Mouse (Mus musculus) gastrocnemius, postnatal 25 days (tissue): ENCODE data around the gene H2-K1. TPM values are rescaled to one million over a fixed set of nuclear protein-coding genes. Genes with fewer than 3 reads are reported as not detected.
"Not testable (repeated sequence)": the region's sequence is repeated elsewhere in the genome, so short reads cannot be mapped to it uniquely, and the experiment has no call there.

Experiments
- DNase-seq: peaks from one replicate; pipeline ENCODE4 v3.0.0; 2022
- total RNA-seq, 2 experiments: library from RNA; stranded (reverse); gene quantifications; 1 replicate in 1 of 2; 2 replicates in 1 of 2; pipeline ENCODE4 v1.2.3; 2021

H2-K1 gene
- total RNA-seq, 2 experiments from 2014 or later, result 22.8 to 48.2 TPM

DNA sequence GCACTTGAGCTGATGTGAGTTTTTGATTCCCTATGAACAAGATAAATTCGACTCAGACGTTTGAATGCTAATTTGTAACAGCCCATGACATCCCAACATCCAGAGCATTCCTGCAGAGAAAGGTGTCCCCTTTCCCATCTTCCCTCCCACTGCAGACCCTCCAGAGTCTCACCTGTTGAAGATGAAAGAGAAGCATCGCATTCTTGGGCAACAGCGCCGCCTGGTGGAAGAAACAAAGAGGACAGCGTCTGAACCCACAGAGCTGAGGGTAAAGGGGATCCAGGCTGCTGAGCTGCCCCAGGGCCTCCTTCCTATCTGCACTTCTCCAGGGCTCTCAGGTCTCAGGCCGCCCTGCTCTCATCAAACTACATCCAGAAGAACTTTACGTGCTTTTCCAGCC lies 18.0 kb downstream of the H2-K1 start:
- DNase-seq, result not testable (repeated sequence)

DNA sequence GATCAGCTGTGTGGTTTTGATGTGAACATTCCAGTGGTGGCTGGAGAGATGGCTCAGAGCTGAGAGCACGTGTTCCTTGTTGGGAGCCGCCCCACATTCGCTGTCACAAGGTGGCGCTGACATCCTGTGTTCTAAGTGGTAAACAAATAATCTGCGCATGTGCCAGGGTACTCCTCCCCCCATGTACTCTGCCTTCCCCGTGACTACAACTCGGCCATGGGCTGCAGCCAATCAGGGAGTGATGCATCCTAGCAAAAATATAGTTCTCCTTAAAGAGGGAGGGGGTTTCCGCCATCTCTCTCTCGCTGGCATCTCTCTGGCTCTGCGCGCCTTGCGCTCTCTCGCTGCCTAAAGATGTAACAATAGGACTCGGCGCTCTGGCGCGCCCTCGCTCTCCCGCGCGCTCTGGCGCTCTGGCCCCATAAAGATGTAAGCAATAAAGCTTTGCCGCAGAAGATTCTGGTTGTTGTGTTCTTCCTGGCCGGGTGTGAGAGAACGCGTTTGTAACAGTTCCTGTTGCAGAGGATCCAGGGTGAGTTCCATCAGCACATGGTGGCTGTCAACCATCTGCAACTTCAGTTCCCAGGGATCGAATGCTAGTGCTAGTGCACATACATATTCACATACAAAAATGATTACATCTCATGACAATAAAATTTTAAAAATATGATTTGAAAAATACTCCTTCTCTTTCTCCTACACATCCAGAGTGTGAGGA lies 18.8 kb downstream of the H2-K1 start:
- DNase-seq, result peak; percentile 86

DNA sequence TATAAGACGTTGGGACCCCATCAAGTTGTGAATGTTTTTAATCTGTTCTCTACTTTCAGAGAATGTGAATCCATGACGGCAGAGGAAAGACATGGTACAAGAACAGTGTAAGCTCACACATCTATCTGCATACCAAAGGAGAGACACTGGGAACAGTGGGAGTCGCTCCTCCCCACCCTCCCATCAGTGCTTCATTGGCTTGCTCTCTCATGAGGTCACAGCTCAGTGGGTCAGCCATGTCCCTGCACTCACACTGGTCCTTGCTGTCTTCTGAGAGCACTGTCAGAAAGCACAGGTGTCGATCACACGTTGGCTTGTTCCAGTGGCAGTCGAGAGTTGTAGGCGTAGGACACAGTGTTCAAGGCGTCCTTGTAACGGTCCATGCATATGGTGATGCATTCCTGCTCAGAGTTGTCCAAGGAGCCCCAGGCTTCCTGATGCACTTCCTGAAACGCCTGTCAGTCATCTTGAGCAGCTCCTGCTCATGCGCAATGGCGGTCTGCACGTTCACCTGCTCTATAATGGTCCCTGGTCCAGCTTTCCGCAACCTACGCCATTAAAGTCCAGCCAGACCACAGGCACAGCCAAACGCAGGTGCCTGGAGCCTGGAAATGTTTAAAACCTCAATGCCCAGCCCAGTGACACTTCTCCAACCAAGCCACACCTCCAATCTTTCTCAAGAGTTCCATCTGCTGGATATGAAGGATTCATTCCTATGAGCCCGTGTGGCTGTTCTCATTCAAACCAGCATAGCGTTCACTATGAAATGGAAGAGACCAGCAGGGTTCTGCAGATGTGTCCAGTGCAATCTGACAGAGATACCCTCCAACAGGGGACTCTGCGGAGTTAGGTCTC lies 19.7 kb downstream of the H2-K1 start:
- no peak for DNase-seq

DNA sequence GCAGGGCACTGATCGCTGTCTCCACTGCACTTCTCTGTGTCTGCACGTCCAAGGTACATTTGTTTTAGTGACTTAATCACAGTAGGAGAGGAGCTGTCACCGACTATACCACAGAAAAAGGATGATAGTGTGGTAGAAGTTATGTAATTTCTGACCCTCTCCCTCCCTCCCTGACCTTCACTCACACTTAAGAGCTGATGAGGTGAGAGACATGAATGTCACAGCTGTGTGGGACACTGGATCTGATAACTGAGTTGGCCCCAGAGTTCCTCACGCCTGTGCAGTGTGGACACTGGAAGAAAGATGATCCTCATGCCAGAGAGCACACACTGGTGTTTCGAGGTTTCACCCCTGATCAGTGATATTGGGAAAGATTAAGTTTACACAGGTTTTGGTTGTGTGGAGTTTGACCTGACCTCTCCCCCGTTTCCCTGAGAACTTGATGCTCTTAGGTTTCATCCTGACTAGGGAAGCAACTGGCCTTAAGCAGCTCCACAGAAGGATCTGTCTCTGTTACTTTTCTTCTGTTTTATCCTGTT lies 20.6 kb downstream of the H2-K1 start:
- no peak for DNase-seq

DNA sequence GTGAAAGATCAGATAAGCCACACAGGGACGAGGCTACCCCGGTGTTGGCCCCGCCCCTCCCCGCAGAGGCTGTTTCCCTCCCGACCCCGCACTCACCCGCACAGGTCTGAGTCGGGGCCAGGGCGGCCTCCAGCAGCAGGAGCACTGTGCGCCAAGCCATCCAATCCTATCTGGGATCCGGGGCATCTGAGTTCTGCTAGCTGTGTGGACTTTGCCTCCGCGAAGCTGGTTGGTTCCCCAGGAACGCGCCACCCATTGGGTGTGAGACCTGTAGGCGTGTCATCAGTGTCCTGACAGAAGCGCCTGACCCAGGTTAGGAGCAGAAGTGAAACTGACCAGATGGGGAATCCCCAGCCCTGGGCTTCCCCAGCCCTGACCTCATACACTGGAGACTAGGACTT lies 21.5 kb downstream of the H2-K1 start:
- peak; percentile 82 for DNase-seq

DNA sequence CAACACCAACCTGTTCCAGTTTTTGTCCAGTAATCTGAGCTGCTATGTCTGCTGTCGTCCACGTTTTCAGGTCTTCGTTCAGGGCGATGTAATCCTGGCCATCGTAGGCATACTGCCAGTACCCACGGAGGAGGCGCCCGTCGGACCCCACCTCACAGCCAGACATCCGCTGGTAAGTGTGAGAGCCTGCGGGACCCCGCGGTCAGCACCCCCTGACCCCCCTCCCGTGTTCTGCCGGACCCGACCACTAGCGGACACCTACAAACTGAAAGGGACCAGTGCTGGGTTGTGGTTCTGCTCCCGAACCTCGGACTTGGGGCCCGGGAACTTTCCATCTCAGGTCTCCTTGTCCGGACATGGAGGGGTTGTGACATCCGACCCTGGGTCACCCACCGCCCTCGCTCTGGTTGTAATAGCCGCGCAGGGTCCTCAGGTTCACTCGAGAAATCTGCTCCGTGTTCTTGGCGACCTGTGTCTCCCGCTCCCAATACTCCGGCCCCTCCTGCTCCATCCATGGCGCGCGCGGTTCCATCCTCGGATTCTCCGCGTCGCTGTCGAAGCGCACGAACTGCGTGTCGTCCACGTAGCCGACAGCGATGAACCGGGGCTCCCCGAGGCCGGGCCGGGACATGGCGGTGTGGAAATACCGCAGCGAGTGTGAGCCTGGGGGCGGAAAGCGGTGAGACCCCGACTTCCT lies 22.1 kb downstream of the H2-K1 start:
- DNase-seq, result no peak

DNA sequence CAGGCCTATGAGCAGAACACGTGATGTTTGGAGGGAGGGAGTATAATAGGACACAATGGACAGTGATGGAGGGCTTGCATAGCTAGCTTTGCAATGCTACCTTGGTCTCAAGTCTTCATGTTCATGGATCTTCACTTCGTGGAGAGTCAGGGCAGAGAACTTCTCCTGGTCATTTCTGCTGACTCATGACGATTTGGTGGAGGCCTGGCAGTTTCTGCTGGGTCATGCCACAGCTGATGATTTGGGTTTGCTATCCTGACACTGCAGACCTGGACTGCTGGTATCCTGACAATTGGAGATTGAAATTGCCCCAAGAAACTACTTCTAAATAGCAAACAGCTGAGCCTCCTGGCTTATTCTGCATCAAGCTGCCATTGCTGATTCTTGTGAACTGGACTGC lies 26.6 kb downstream of the H2-K1 start:
- no peak for DNase-seq

DNA sequence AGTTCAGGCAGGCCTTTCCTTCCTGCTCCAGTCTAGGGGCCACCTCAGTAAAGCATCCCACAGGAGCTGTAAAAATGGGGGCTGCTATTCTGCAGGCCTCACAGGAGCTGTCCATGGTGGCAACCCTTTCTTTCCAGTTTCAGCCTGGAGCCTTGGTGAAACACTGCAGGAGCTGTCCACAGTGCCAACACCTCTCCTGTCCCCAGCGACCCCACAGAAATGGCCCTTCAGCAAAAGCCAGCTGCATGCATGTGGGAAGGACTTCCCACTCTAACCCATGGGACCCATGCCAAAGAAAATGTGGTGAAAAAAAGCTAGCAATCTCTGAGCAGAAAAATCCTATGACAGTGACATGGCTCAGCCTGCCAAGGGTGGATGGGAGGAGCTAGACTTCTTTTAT lies 27.5 kb downstream of the H2-K1 start:
- DNase-seq, result no peak

DNA sequence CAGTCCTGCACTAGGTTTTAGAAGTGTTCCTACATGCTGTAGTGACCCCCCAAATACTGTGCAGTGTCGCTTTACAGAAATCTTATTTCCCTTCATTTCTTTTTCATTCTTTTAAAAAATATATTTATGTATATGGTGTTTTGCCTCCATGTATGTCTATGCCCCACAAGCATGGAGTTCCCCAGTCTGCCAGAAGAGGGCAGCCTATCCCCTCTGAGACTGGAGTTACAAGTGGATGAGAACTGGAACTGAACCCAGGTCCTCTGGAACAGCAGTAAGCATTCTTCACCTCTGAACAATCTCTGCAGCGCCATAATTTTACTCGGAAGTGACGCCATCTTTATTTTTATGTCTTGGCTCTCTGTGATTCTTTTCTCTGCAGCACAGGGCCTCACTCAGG lies 30.8 kb downstream of the H2-K1 start:
- no peak for DNase-seq

DNA sequence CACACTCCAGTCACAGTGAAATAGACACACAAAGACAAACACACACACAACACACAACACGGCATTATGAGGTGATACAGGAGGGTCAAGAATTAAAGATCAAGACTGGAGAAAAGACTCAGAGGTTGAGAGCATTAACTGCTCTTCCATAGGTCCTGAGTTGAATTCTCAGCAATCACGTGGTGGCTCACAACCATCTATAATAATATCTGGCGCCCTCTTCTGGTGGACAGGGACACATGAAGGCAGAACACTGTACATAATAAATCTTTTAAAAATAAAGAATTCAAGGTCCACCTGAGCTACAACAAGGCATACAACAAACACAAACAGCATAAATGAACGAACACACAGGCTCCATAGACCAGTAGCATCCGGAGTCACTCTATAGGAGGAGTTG lies 31.2 kb downstream of the H2-K1 start:
- no peak for DNase-seq

DNA sequence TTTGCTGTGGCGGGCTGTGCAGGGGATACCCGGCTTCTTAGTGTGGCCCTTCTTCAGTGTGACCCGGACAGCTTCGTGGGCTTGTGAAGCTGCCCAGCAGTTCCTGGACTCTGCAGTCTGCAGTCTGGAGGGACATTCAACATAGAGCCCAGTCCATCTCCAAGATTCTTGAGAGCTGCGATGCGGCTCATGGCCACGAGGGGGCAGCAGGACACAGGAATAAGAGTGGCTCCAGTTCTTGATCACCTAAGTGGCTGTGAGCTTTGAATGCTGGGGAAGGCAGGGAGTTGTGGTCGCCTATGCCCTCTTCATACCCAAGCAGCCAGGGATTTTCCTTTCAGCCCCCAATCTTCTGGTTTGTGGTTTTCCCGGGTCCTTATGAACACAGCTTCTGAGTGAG lies 31.7 kb downstream of the H2-K1 start:
- no peak for DNase-seq

DNA sequence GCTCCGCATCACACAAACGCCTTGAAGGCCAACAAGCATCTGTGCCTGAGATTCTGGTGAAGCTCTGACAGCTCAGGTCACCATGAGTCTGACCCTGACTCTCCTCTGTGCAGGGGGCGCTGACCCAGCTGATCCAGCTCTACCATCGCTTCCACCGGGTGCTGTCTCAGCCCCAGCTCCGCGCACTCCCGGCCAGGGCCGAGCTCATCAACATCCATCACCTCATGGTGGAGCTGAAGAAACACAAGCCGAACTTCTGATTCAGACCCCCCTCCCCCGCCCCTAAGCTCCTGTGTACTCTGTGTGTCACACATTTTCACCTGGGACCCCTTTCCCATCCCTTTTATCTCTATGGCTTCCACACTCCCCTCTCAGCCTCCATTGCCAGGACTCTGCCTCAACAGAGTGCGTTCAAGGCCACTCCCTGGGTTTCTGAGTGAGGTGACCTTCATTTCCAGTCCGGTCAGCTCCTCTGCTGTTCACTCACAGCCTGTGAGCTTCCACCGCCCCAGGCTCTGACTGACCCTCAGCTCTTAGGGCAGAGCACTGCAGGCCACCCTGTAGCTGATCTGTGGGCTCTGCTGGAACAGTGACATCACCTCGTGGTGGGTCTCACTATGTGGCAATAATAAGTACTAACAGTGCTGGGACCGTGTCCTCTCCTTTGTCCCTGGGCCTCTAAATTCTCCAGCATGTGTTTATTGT lies 34.1 kb downstream of the H2-K1 start:
- DNase-seq, result no peak

DNA sequence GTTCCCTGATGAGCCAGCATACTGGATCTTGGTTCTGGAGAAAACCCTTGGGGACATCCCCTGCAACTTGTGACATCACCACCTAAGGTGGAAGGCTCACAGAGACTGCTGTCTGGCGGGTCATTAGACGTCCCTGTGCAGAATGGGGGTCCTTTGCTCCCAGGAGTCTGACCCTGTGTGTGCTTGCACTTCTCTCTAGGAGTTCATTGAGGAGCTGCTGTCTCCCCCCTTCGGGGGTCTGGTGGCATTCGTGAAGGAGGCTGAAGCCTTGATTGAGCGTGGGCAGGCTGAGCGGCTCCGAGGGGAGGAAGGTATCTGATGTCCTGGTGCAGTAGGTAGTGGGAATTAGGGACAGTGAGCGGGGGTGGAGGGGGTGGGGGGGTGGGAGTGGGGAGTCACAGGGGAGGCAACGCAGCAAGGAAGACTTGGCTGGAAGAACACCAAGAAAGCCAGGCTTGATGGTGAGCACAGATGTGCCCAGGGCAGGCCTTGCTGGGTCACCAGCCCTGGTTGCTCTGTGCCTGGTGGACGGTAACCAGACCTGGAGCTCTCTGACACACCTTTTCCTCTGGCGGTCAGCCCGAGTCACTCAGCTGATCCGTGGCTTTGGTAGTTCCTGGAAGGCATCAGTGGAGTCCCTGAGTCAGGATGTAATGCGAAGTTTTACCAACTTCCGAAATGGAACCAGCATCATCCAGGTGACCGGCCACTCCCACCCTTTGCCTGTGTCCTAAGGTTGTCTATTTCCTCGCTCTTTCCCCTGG lies 34.9 kb downstream of the H2-K1 start:
- DNase-seq, result no peak

DNA sequence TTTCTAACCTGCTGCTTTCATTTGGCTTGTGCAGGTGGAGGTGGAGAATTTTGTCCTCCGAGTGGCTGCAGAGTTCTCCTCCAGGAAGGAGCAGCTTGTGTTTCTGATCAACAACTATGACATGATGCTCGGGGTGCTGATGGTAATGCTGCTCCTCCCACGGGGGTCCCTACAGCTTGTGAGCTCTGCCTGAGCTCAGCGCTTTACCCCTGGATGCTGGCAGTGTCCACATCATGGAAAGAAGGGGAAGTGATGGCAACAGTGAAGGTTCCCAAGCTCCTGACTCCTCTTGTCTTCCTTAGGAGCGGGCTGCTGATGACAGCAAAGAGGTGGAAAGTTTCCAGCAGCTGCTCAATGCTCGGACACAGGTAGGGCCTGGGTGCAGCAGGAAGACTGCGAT lies 37.3 kb downstream of the H2-K1 start:
- DNase-seq, result no peak

DNA sequence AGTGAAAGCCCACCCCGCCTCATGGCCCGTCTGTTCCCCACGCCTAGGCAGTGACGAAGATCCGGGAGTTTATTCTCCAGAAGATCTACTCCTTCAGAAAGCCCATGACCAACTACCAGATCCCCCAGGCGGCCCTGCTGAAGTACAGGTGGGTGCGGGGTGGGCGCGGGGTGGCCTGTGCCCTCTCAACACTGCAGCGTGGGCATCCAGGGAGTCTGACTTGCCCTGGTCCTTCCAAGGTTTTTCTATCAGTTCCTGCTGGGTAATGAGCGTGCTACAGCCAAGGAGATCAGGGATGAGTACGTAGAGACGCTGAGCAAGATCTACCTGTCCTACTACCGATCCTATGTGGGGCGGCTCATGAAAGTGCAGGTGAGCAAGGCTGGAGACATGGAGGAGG lies 40.2 kb downstream of the H2-K1 start:
- no peak for DNase-seq

DNA sequence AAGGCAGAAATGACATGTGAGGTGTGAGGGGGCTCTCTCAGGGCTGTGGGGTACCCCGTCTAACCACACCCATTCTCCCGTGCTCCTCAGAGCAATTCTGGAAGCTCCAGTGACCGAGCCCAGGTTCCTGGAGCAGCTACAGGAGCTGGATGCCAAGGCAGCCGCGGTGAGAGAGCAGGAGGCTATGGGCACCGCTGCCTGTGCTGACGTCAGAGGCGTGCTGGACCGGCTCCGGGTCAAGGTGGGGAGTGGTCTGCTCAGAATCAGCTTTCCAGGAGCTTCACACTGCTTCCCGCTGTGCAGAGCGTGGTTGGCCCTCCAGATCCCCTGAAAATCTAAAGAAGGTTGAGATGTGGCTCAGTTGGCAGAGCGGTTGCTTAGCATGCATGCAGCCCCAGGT lies 41.0 kb downstream of the H2-K1 start:
- no peak for DNase-seq

DNA sequence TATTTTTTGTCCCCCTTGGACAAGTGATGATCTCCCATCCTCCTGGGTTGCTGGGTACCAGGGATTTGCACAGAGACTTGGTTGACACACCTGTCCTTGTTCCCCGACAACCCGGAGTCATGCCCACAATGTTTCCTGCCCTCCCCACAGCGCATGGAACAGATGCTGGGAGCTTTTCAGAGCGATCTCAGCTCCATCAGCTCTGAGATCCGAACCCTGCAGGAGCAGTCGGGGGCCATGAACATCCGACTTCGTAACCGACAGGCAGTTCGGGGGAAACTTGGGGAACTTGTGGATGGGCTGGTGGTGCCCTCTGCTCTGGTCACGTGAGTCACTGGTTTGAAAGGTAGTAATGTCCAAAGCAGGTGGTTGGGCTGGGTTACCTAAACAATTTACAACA lies 41.7 kb downstream of the H2-K1 start:
- DNase-seq, result no peak

DNA sequence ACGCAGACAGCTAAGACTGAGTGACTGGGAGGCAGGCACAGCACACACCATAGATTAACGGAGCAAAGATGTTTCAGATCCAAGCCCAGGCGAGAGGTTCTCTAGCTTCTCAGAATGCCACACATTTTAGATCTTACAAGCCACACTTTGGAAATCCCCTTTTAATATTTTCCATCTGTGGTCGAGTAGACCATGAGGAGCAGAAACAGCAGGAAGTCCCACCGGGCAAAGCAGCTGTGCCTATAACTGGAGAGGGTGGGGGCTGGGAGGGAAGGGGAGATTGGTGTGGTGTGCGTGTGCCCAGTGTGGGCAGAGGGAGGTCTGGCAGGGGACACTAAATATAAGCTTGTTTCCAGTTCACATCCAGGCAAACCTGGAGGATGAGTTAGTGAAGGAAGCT lies 42.7 kb downstream of the H2-K1 start:
- DNase-seq, result no peak

DNA sequence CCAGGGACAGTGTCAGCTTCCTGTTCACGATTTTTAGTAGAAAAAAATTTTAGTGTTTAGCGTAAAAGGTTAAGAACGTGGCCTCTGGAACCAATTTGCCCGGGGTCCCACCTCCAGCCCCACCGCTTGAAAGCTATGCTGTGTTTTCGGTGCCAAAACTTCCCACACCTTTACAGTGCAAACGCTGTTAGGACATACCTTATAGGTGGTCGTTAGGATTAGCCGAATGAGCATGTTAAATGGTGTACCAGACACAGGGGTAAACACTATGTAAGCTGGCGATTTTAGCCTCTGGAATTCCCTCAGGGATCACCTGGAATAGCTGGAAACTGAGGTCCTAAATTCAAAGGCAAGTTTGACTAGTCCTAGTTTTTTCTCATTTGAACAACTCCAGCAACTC lies 43.8 kb downstream of the H2-K1 start:
- no peak for DNase-seq

DNA sequence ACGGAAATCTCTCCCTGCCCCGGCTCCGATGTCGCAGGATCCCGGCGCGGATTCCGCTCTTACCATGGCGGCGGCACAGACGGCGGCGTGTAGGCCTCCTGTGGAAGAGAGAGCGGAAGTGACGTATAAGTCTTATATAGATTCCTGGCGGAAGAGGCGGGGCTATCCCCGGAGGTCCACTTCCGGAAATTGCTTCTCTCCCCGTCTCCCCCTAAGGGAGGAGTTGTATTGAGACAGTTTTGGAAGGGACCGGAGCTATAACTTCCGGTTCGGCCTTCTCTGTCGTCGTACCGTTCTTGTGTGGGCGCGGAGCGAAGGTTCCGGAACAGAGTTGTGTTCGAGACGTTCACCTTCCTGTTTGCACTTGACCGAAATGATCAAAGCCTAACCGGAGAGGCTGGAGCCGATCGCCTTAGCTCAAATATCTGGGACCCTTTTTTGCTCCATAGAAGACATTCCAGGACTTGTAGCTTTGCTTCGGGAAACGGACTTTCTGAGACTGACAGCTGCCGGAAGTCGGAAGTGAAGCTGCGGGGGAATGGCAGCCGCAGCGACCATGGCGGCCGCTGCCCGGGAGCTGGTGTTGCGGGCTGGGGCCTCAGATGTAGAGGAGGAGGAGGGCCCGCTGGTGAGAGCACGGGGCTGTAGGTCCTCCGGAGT lies 44.5 kb downstream of the H2-K1 start, which contains the start of the genes Vps52 and Rps18:
Vps52 (plus strand) TSS at position 258 of the 660 bp plus-strand sequence.
Rps18 (minus strand) TSS at position 447 of the 660 bp plus-strand sequence.
- DNase-seq, result peak; percentile 95
